Comparison of ENCODE assay signal across 14 mouse cellular contexts in genomic region chr6:34782493-34782892, GRCm38 (mm10).
"Had no signal": no experiment of that assay in that cellular context is flagged by ENCODE, and none has a peak within 500 bp of the region (broad histone marks: within the 10 kb centered on the region; RNA-seq: fewer than 3 reads in every experiment).

No protein-coding gene starts in this region.

- H3K4me2 ChIP-seq: limb, embryonic 13.5 days; midbrain, embryonic 12.5 days; neural tube, embryonic 15.5 days had no signal

- H3K27ac ChIP-seq: kidney, postnatal 0 days; limb, embryonic 13.5 days; liver, embryonic 14.5 days; midbrain, embryonic 12.5 days; neural tube, embryonic 15.5 days; stomach, postnatal 0 days had no signal

- H3K4me1 ChIP-seq: limb, embryonic 13.5 days; midbrain, embryonic 12.5 days had no signal

- H3K27me3 ChIP-seq: limb, embryonic 13.5 days; megakaryocyte, embryonic 14.5 days; neural tube, embryonic 15.5 days had no signal

- H3K9ac ChIP-seq: limb, embryonic 13.5 days; liver, embryonic 14.5 days; midbrain, embryonic 12.5 days; neural tube, embryonic 15.5 days had no signal

- H3K4me3 ChIP-seq: limb, embryonic 13.5 days; megakaryocyte, embryonic 14.5 days; midbrain, embryonic 12.5 days; neural tube, embryonic 15.5 days had no signal

- H3K9me3 ChIP-seq: limb, embryonic 13.5 days; megakaryocyte, embryonic 14.5 days; midbrain, embryonic 12.5 days; neural tube, embryonic 15.5 days had no signal

- DNase-seq: kidney, adult 8-10 months; kidney, postnatal 36 days; left cerebral cortex, postnatal 4 days; lung, adult 18-20 months; lung, postnatal 10 days; lung, postnatal 4 days; thymus, postnatal 4 days had no signal
